Comparison of ENCODE assay signal across 8 mouse cellular contexts in the genomic region with DNA sequence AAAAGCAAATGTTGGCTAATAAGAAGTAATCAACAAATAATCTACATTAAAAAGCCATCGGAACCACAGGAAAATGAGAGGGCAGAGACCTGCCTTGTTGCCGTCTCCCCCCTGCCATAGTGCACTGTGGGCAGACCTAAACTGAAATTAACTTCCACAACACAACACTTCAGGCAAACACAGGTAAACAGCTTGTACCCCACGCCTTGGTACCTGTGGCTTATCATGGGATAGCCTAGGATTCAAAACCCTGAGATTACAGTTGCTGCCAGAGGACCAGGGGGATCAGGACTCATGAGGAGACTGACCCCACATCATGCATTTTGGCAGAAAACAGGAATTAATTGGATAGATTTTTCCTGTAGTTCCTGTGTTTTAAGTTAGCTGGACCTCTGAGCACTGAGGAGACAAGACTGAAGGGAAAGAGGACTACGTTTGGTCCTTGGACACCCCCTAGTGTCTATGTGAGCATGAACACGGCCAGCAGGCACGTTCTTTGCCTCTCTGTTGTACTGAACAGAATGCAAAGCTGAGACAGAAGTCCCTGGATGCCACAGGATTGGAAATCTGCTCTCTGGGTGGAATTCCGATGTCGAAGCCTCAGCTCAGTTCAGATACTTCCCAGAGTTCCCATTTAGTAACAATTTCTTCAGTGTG.
DNase-seq lines count a peak whose midpoint lies in the region; ATAC-seq and TF ChIP-seq lines count a peak whose summit lies in the region.

No protein-coding gene starts in this region.

- no peak overlapping the region for H3K9ac ChIP-seq in liver, postnatal 0 days (replicated peaks)

- ATAC-seq in liver, postnatal 0 days, result no peak

- no peak overlapping the region for H3K4me3 ChIP-seq in testis, adult 2 months (ENCODE audit: control insufficient read depth, low read depth, low read length)
- no peak overlapping the region for H3K4me3 ChIP-seq in liver, postnatal 0 days (ENCODE audit: low read depth, low read length)

- no peak for TF ChIP-seq POLR2A in testis, adult 2 months (IDR thresholded peaks at IDR 0.05; ENCODE audit: control insufficient read depth, low read depth, low read length)

- no peaks in the 10 kb centered on the region for H3K9me3 ChIP-seq in liver, postnatal 0 days (ENCODE audit: low read length)

- H3K36me3 ChIP-seq in testis, adult 2 months (ENCODE audit: control insufficient read depth, insufficient read depth, low read length), result no peaks in the 10 kb centered on the region
- no peaks in the 10 kb centered on the region for H3K36me3 ChIP-seq in liver, postnatal 0 days (replicated peaks; ENCODE audit: insufficient read depth, low read length)

- TF ChIP-seq CTCF in testis, adult 2 months (IDR thresholded peaks at IDR 0.05; ENCODE audit: control insufficient read depth, insufficient read depth, insufficient replicate concordance, low read depth, low read length), result peak; percentile 40; the same call in 1 of the 2 replicates
- peak; percentile 57 for TF ChIP-seq CTCF in liver, postnatal 0 days (IDR thresholded peaks at IDR 0.05; ENCODE audit: low read depth)

- WGBS in liver, postnatal 0 days (ENCODE audit: insufficient replicate concordance), result 45% methylated on average over 8 of the region's 8 CpGs

- H3K4me2 ChIP-seq in liver, postnatal 0 days (ENCODE audit: low read depth, low read length), result no peak overlapping the region

- DNase-seq in testis, postnatal 14 days (ENCODE audit: low spot score), result no peak
- DNase-seq in embryo, embryonic 10 days (ENCODE audit: low spot score), result peak; percentile 83
- peak; percentile 40 to 54 for DNase-seq in heart, postnatal 10 days
- peak; percentile 29 to 56 for DNase-seq in kidney, postnatal 36 days
- DNase-seq in liver, postnatal 0 days, result no peak
- DNase-seq in right cerebral cortex, adult 18-20 months, result peak; percentile 82
- DNase-seq in c-Kit-positive CD71-positive TER-119-positive erythroid progenitor cells, embryonic 14.5 days (ENCODE audit: low spot score), result no peak

- no peaks in the 10 kb centered on the region for H3K27me3 ChIP-seq in testis, adult 2 months (ENCODE audit: control insufficient read depth, insufficient read depth, low read length)
- no peaks in the 10 kb centered on the region for H3K27me3 ChIP-seq in liver, postnatal 0 days (ENCODE audit: insufficient read depth, low read length)

- intact Hi-C loops in heart, postnatal 10 days (cut with DNase I), result no loop called here

- H3K27ac ChIP-seq in testis, adult 2 months (ENCODE audit: control insufficient read depth, insufficient read depth, low read depth, low read length), result no peak overlapping the region
- no peak overlapping the region for H3K27ac ChIP-seq in liver, postnatal 0 days (ENCODE audit: low read depth)

- TF ChIP-seq EP300 in liver, postnatal 0 days (IDR thresholded peaks at IDR 0.05; ENCODE audit: low read depth), result no peak

- no peaks in the 10 kb centered on the region for H3K4me1 ChIP-seq in testis, adult 2 months (ENCODE audit: control insufficient read depth, insufficient read depth, low read length)
- no peaks in the 10 kb centered on the region for H3K4me1 ChIP-seq in liver, postnatal 0 days (ENCODE audit: insufficient read depth)

Comparison
In these comparisons a context has a peak if more than half of its experiments do, and no peak if none do; other contexts are left out.
1. DNase-seq: peak in embryo, embryonic 10 days (single experiment), heart, postnatal 10 days (2 of 2), kidney, postnatal 36 days (2 of 2) and right cerebral cortex, adult 18-20 months (single experiment); none in testis, postnatal 14 days (single experiment), liver, postnatal 0 days (single experiment) and c-Kit-positive CD71-positive TER-119-positive erythroid progenitor cells, embryonic 14.5 days (single experiment).